Mouse (Mus musculus) heart, adult 9 months (tissue): ENCODE results near the gene Luzp1.

Source experiments
- DNase-seq, 2 experiments: peaks; one replicate each; pipeline ENCODE4 v3.0.0; 2022; ENCODE audit warnings: low spot score in 2 of 2

Luzp1 gene

GRCm38 (mm10) chr4:136546279-136547045 is 76.9 kb downstream of the Luzp1 start:
- no peak for DNase-seq

- DNase-seq: no peak
These were observed 78.2 kb downstream of the Luzp1 start for GRCm38 (mm10) chr4:136547721-136548120.

- DNase-seq: peak; percentile 12 to 15
These were observed 78.8 kb downstream of the Luzp1 start for GRCm38 (mm10) chr4:136548381-136548801.

- no peak for DNase-seq
These were observed 83.5 kb downstream of the Luzp1 start for GRCm38 (mm10) chr4:136553108-136553507.

GRCm38 (mm10) chr4:136557638-136558037 is 88.1 kb downstream of the Luzp1 start:
- DNase-seq: no peak

GRCm38 (mm10) chr4:136559690-136560089 is 90.1 kb downstream of the Luzp1 start:
- no peak for DNase-seq

- DNase-seq: no peak
These were observed 90.9 kb downstream of the Luzp1 start for GRCm38 (mm10) chr4:136560270-136560991.

GRCm38 (mm10) chr4:136562755-136563154 is 93.2 kb downstream of the Luzp1 start:
- no peak for DNase-seq

GRCm38 (mm10) chr4:136568629-136569028 is 99.1 kb downstream of the Luzp1 start:
- DNase-seq: no peak

- DNase-seq: no peak
These were observed 100.4 kb downstream of the Luzp1 start for GRCm38 (mm10) chr4:136569998-136570397.

GRCm38 (mm10) chr4:136581885-136582284 is 112.3 kb downstream of the Luzp1 start:
- DNase-seq: no peak

- no peak for DNase-seq
These were observed 117.8 kb downstream of the Luzp1 start for GRCm38 (mm10) chr4:136587221-136587827.

- DNase-seq: no peak
These were observed 118.4 kb downstream of the Luzp1 start for GRCm38 (mm10) chr4:136588003-136588402.

GRCm38 (mm10) chr4:136592111-136592510 is 122.5 kb downstream of the Luzp1 start:
- DNase-seq: no peak

GRCm38 (mm10) chr4:136594006-136594405 is 124.4 kb downstream of the Luzp1 start:
- no peak for DNase-seq

GRCm38 (mm10) chr4:136595221-136595620 is 125.7 kb downstream of the Luzp1 start:
- no peak for DNase-seq

GRCm38 (mm10) chr4:136598268-136598876 is 128.8 kb downstream of the Luzp1 start:
- no peak for DNase-seq

GRCm38 (mm10) chr4:136599869-136600268 is 130.3 kb downstream of the Luzp1 start:
- DNase-seq: no peak

GRCm38 (mm10) chr4:136600536-136600935 is 131.0 kb downstream of the Luzp1 start:
- DNase-seq: no peak

GRCm38 (mm10) chr4:136601476-136601875 is 131.9 kb downstream of the Luzp1 start:
- DNase-seq: peak; percentile 25 to 44

- peak in 1 of 2 experiments; percentile 25 for DNase-seq
These were observed 132.5 kb downstream of the Luzp1 start for GRCm38 (mm10) chr4:136602018-136602554.

- peak; percentile 91 to 93 for DNase-seq
These were observed 133.0 kb downstream of the Luzp1 start, which contains the start of gene Kdm1a for GRCm38 (mm10) chr4:136602568-136602967. Kdm1a (minus strand) TSS chr4:136602723.
